Mouse (Mus musculus) liver, postnatal 0 days (tissue): ENCODE measurements around the gene Gm49378.

Source experiments
- CTCF ChIP-seq: sonication (generic); IDR thresholded peaks from 2 replicates; pipeline ENCODE4 v1.5.1; 2016; ENCODE audit warnings: antibody characterized with exemption, low read depth
- EP300 ChIP-seq: IDR thresholded peaks from 2 replicates; pipeline ENCODE4 v1.6.1; 2016; ENCODE audit warnings: antibody characterized with exemption, low read depth, mild to moderate bottlenecking

DNA sequence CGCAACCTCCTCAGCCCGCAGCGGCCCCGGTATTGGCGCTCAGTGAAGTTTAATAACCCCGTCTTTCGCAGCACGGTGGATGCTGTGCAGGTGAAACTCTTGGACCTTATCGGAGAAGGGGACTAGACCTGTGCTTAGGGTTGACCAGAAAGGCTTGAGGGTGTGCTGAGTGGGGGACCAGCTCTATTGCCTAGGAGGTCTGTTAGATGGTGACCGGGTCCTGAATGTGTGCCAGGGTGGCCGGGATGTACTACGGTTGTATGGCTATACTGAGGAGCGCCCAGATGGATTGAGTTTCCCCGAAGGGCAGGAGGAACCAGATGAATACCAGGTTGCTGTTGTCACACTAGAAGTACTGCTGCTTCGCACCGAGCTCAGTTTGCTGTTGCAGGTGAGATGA is 45.5 kb downstream of the Gm49378 start:
- TF ChIP-seq EP300 (no peak), CTCF (no peak)
